Mouse (Mus musculus): ENCODE measurements around the gene Sergef.

DNA sequence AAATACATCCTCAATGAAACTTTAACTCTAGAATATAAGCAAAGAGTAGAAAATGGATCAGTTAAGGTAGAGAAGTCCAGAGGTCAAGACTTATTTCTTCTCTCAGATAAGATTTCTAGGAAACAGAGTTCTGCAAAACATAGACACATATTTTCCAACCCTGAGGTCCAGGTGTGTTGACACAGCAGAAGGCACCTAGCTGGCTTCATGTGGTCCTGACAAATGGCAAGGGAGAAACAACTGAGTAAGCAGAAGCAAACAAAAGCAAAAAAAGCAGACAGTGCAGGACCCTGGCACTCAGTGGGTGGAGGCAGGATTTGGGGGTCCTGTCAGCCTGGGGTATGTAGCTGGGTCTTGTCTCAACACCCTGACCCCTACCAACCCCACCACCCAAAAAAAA is 41.1 kb upstream of the Sergef start:
- TF ChIP-seq CTCF (IDR thresholded peaks at IDR 0.05; ENCODE audit: low read depth), result no peak
- no peak for TF ChIP-seq EP300 (IDR thresholded peaks at IDR 0.05; ENCODE audit: low read depth)

Measured in liver, embryonic 14.5 days (tissue).